Mouse (Mus musculus) right cerebral cortex, postnatal 36 days (tissue): ENCODE measurements around the gene Myo10.
A peak's percentile ranks its signal among the peaks of the same experiment; 100 is the strongest.

Experiments used
- DNase-seq, 2 experiments: peaks; one replicate each; pipeline ENCODE4 v3.0.0; 2022; ENCODE audit warnings: low spot score in 2 of 2, mixed read lengths in 1 of 2

The Myo10 gene

GRCm38 (mm10) chr15:25843086-25843991, 221.0 kb downstream of the Myo10 start, which contains the start of gene Retreg1:
TSS of gene Retreg1 (plus strand) at chr15:25843180.
- DNase-seq = peak; percentile 64 to 71

GRCm38 (mm10) chr15:25844013-25844570, 221.8 kb downstream of the Myo10 start:
- DNase-seq = no peak

- no peak for DNase-seq
Measured at GRCm38 (mm10) chr15:25844771-25845170, 222.4 kb downstream of the Myo10 start.

- no peak for DNase-seq
Measured at GRCm38 (mm10) chr15:25847576-25848168, 225.3 kb downstream of the Myo10 start.

GRCm38 (mm10) chr15:25850552-25850951, 228.2 kb downstream of the Myo10 start:
- no peak for DNase-seq

GRCm38 (mm10) chr15:25854270-25854904, 232.1 kb downstream of the Myo10 start:
- DNase-seq = no peak

GRCm38 (mm10) chr15:25858611-25859058, 236.3 kb downstream of the Myo10 start:
- DNase-seq = no peak

GRCm38 (mm10) chr15:25859469-25859868, 237.1 kb downstream of the Myo10 start:
- no peak for DNase-seq

GRCm38 (mm10) chr15:25861900-25862299, 239.6 kb downstream of the Myo10 start:
- no peak for DNase-seq
